Mouse (Mus musculus) layer of hippocampus, postnatal 14 days (tissue): ENCODE measurements around the gene Vcp. TPM values are rescaled to one million over a fixed set of nuclear protein-coding genes. Genes with fewer than 3 reads are reported as not detected.

ENCODE experiments used
- DNase-seq, 2 experiments: peaks; one replicate each; pipeline ENCODE4 v3.0.0; 2021 to 2022; ENCODE audit warnings: low spot score in 2 of 2, mixed read lengths in 1 of 2
- total RNA-seq, 2 experiments: library from RNA; stranded (reverse); gene quantifications; 2 replicates each; pipeline ENCODE4 v1.2.3; 2021

The Vcp gene
- total RNA-seq, 2 experiments from 2014 or later = 214 to 228 TPM

DNA sequence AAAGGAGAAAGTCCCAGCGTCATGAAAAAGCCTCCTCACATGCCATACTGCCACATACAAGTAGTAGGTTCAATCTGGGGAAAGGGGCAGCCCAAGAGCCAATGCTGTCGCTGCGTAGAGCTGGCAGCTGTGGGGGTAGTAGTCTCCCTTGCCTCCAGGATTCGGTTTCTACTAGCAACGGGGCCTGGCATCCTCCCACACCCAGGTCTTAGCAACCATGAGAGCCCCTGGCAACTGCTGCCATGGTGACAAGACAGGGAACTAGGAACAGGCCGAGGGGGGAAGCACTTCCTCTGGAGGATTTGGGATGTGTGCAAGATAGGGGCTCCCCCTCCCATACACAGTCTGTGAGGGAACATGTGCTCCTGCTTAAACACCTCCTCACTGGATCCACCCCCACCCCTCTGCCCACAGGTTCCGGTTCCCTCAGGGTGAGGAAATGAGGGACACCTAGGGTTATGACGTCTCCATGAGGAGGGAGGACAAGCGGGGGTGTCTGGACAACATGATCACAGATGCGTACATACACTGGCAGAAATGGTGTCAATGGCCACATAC lies 53.5 kb downstream of the Vcp start:
- peak; percentile 89 to 97 for DNase-seq

DNA sequence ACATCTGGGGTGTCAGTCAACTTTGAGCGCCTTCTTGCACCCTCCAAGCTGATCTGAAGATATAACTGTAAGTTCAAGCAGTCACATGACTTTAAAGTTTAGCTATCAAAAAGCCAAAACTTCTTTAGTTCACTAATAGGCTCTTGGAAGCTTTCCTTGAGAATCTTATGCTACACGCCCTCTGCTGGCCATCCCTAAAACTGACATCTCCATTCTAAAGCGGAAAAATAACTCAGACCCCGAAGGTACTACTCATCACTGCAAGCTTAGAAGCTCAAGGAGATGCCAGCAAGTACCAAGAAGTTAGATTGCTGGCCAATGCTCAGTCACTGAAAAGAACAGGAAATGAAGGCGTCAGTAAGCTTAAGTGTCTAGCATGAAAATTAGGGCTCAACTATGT lies 54.4 kb downstream of the Vcp start:
- DNase-seq = peak; percentile 72 to 82

DNA sequence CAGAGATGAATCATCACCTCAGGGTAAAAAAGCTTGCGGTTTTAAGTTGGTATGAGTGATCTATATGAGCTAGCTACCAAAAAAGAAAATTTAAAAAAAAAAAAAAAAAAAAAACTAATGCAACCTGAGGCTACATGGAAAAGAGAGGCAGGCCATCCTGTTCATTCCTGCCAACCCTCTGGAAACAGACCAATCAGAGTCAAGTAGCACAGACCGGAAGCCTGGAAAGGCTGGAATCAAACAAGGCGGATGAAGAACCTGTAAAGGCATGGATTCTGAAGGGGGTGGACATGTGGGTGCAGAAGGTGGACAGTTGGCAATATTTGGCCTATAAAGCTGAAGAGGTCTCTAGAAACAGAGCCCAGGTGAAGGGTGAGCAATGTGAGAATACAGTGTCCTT lies 54.9 kb downstream of the Vcp start:
- DNase-seq = no peak

DNA sequence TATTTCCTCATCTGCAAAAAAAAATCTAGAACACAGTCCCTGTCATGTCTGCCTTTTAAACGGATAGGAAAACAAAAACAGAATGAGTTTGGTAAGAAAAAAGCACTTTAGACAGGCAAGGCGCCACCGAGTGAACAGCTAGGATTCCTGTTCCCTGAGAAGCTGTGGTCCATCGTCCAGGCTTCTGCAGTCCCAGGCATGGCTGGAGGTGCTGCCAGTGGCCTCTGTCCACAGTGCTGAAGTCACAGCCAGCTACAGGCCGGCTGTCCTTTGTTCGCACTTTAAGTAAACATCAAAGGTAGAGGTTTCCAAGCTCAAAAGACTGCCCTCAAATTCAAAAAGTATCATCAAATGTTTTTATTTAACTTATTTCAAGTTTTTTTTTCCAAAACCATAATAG lies 55.3 kb downstream of the Vcp start:
- no peak for DNase-seq

DNA sequence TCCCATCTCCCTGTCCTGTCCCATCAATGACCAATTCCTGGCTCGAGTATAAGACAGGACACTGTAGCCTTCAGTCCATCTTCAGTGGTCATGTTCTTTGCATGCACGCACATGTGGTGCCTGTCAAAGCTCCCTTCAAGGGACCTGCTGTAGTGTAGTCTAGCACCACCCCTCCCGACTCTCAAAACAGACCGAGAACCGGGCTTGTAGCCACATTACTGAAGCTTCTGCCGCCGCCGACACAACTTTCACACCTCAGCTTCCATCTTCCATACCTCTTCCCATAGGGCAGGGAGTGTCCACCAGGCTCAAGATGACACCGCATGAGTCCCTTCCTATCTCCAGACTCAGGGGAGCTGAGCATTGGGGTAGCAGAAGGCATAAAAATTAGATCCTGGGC lies 56.1 kb downstream of the Vcp start:
- no peak for DNase-seq

DNA sequence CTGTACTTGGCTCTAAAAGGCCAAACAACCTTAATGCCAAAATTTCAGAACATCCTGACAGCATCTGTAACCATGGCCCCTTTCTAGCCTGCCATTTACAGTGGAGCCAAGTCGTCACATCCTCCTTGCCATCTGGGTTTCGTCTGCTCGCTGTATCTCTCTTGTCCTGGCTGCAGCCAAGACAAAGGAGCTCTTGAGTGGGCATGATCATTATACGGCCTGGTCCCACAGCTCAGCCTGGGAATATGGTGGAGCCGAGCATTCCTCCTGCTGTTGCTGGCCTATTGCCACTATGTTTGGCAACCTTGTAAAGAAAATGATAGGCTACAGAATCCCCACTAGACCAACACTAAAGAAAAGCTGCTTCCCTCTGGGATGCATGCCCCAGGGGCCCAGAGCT lies 57.0 kb downstream of the Vcp start:
- no peak for DNase-seq

DNA sequence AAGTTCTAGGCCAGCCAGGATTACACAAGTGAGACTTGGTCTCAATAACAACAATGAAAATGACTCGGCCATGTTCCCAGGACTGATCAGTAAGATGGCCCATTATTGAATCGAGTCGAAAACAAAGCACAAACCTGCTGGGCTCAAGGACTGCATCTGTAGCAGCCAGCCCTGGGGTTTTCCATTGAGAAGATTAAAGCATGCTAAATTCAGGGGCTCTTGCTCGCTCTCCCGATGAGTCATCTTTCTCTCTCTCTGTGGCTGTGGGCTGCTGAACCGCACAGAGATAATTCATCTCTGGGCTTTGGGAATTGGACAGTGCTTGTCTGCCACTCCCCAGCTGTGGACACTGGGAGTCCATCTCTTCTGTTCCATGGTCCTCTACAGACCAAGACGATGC lies 58.9 kb downstream of the Vcp start:
- DNase-seq = no peak

DNA sequence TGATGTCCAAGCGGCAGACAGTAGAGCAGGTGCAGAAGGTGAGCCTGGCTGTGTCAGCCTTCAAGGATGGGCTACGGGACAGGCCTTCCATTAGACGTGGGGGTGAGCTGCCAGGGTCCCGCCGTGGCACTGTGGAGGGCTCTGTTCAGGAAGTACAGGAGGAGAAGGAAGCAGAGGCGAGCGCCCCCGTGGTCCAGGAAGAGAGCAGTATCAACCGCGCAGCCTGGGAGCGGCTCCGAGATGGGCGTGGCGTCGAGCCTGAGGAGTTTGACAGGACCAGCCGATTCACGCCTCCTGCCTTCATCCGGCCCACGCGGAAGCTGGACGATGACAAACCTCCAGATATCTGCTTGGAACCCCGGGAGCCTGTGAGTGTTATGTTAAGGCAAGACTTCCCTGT lies 66.7 kb downstream of the Vcp start:
- no peak for DNase-seq

DNA sequence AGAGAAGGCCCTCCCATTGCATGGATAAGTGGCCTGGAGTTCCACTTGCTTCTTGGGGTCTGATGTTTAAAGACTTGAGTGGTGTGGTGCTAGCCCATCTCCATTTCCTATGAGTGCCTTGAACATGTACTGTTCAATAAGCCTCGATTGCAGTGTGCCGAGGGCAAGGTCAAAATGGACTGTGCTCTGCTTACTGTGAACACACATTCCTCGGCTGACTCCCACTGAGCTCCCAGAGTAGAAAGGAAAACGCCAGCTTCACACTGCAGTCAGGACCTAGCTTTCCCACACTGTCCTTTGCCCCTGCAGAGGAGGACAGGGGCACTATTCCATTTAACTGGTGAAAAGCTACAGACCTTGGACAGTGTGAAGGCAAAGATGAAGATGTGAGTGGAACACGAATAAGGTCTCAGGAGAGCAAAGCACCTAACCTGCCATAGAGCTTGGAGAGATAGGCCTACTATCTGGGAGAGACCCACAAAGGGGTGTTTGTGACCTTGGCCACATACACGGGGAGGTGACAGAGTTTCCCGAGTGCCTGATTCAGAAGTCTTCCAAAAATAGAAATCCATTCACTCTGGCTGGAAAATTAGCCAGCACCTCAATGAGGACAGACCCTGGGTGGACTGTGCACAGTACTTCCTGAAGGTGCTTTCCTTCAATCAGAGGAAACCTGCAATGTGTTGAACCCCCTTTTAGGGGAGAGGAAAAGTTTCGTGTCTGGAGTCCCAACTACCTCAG lies 67.9 kb downstream of the Vcp start:
- DNase-seq = no peak

Other genes starting within 250 kb of the Vcp start
- gene Ccl19, start 243.9 kb downstream of the Vcp start, total RNA-seq = under 1 TPM in 1 of 2 experiments, not detected in 1; 0.60 TPM
- gene Ccl21a, start 226.5 kb downstream of the Vcp start, total RNA-seq = not detected
- under 1 TPM; 0.46 to 0.64 TPM for gene Fam205a1, start 146.6 kb downstream of the Vcp start, total RNA-seq
- 1 to 10 TPM in 1 of 2 experiments, under 1 TPM in 1; 0.65 to 1.0 TPM for gene Gm12394, start 143.7 kb downstream of the Vcp start, total RNA-seq
- under 1 TPM; 0.38 to 0.46 TPM for gene Fam205c, start 126.3 kb downstream of the Vcp start, total RNA-seq
- 100 to 1,000 TPM; 121 to 134 TPM for gene Phf24, start 83.8 kb downstream of the Vcp start, total RNA-seq
- 100 to 1,000 TPM; 213 to 218 TPM for gene Dnajb5, start 50.7 kb downstream of the Vcp start, total RNA-seq
- not detected for gene 1700022I11Rik, start 30.9 kb downstream of the Vcp start, total RNA-seq
- 10 to 100 TPM in 1 of 2 experiments, 1 to 10 TPM in 1; 9.9 to 11.6 TPM for gene Fancg, start 10.0 kb upstream of the Vcp start, total RNA-seq
- gene Pigo, start 25.3 kb upstream of the Vcp start, total RNA-seq = 10 to 100 TPM; 29.1 to 32.0 TPM
- 100 to 1,000 TPM; 102 to 103 TPM for gene Stoml2, start 31.2 kb upstream of the Vcp start, total RNA-seq
- 10 to 100 TPM; 35.0 to 40.2 TPM for gene Fam214b, start 45.7 kb upstream of the Vcp start, total RNA-seq
- gene Unc13b, start 58.4 kb upstream of the Vcp start, total RNA-seq = 10 to 100 TPM; 48.4 to 53.3 TPM